Comparison of ENCODE assay signal across 11 mouse cellular contexts in genomic region chr4:24429092-24429928, GRCm38 (mm10).
DNase-seq lines count a peak whose midpoint lies in the region; ATAC-seq and TF ChIP-seq lines count a peak whose summit lies in the region.
"Had no signal": no experiment of that assay in that cellular context is flagged by ENCODE, and none has a peak within 500 bp of the region (broad histone marks: within the 10 kb centered on the region; RNA-seq: fewer than 3 reads in every experiment).

No protein-coding gene starts in this region.

- no peak for DNase-seq in layer of hippocampus, adult 2 months (ENCODE audit: low spot score in 2 of 2)
- DNase-seq in layer of hippocampus, adult 9-11 months, result no peak
- peak; percentile 50 for DNase-seq in forebrain, postnatal 0 days
- DNase-seq in gastrocnemius, postnatal 36 days, result no peak
- DNase-seq in right cerebral cortex, adult 2 months (ENCODE audit: low spot score in 2 of 2), result no peak
- DNase-seq in gastrocnemius, postnatal 25 days, result no peak
- DNase-seq: kidney, postnatal 10 days had no signal

- intact Hi-C loops in gastrocnemius, postnatal 36 days (cut with DNase I), result no loop called here

- H3K9ac ChIP-seq in forebrain, postnatal 0 days, result no peak overlapping the region
- no peak overlapping the region for H3K9ac ChIP-seq in midbrain, embryonic 12.5 days (replicated peaks)

- no peak for TF ChIP-seq CTCF in layer of hippocampus, adult 2 months (conservative IDR thresholded peaks at IDR 0.05)
- TF ChIP-seq CTCF in forebrain, postnatal 0 days (IDR thresholded peaks at IDR 0.05; ENCODE audit: low read depth), result no peak

- ATAC-seq in forebrain, postnatal 0 days, result peak; percentile 73
- ATAC-seq in midbrain, embryonic 12.5 days (ENCODE audit: low FRiP score, low read depth), result peak; percentile 91
- ATAC-seq in granulocyte monocyte progenitor cell, adult 5-6 weeks (replicated peaks; ENCODE audit: poor library complexity, severe bottlenecking), result no peak
- ATAC-seq: lung, postnatal 0 days had no signal

- H3K36me3 ChIP-seq in forebrain, postnatal 0 days (ENCODE audit: insufficient read depth), result no peaks in the 10 kb centered on the region; the same call in 1 of the 2 replicates
- no peaks in the 10 kb centered on the region for H3K36me3 ChIP-seq in midbrain, embryonic 12.5 days

- no peaks in the 10 kb centered on the region for H3K4me1 ChIP-seq in forebrain, postnatal 0 days (ENCODE audit: insufficient read depth)
- H3K4me1 ChIP-seq in midbrain, embryonic 12.5 days, result peaks cover 14% of the 10 kb centered on the region; the same call in 1 of the 2 replicates

- peak overlapping the region; percentile 44 for H3K4me2 ChIP-seq in forebrain, postnatal 0 days (ENCODE audit: low read depth)
- peak overlapping the region; percentile 37 for H3K4me2 ChIP-seq in midbrain, embryonic 12.5 days (replicated peaks)
- H3K4me2 ChIP-seq: heart, embryonic 11.5 days had no signal

- peak overlapping the region; percentile 29 for H3K4me3 ChIP-seq in layer of hippocampus, adult 2 months
- peak overlapping the region; percentile 39 for H3K4me3 ChIP-seq in forebrain, postnatal 0 days (ENCODE audit: low read depth, low read length)
- peak overlapping the region; percentile 28 for H3K4me3 ChIP-seq in midbrain, embryonic 12.5 days

- H3K9me3 ChIP-seq in forebrain, postnatal 0 days (ENCODE audit: low read length), result no peaks in the 10 kb centered on the region
- no peaks in the 10 kb centered on the region for H3K9me3 ChIP-seq in midbrain, embryonic 12.5 days

- no peak overlapping the region for H3K27ac ChIP-seq in layer of hippocampus, adult 2 months
- H3K27ac ChIP-seq in forebrain, postnatal 0 days (ENCODE audit: low read depth, low read length), result no peak overlapping the region
- H3K27ac ChIP-seq in midbrain, embryonic 12.5 days (replicated peaks), result peak overlapping the region; percentile 71

- no peaks in the 10 kb centered on the region for H3K27me3 ChIP-seq in forebrain, postnatal 0 days (ENCODE audit: insufficient read depth, low read length)
- H3K27me3 ChIP-seq in midbrain, embryonic 12.5 days, result no peaks in the 10 kb centered on the region

- 6% methylated on average over 8 of the region's 8 CpGs for WGBS in forebrain, postnatal 0 days
- WGBS in midbrain, embryonic 12.5 days, result 28% methylated on average over 8 of the region's 8 CpGs
